Mouse (Mus musculus) neural tube, embryonic 15.5 days (tissue): Measurements from ENCODE around the gene Rassf6. TPM values are rescaled to one million over a fixed set of nuclear protein-coding genes. Genes with fewer than 3 reads are reported as not detected.
"Not testable (repeated sequence)": the region's sequence is repeated elsewhere in the genome, so short reads cannot be mapped to it uniquely, and the experiment has no call there.

Experiments
- ATAC-seq: fragments of 200-750 bp; cut with Nextera tagmentation; 2 replicates; pipeline ENCODE4 v1.8.0; 2017; ENCODE audit warnings: mild to moderate bottlenecking, moderate TSS enrichment, moderate library complexity; ENCODE audit not compliant: low FRiP score
- H3K27ac ChIP-seq: fragments of 300-500 bp; sonication (generic); replicated peaks from 2 replicates; pipeline ENCODE4 v1.5.1; 2015; ENCODE audit warnings: mild to moderate bottlenecking, inconsistent platforms
- H3K27me3 ChIP-seq: fragments of 300-500 bp; sonication (generic); replicated peaks from 2 replicates; pipeline ENCODE4 v1.6.1; 2015; ENCODE audit warnings: inconsistent platforms
- H3K36me3 ChIP-seq: fragments of 300-500 bp; sonication (generic); 2 replicates; pipeline ENCODE4 v1.6.1; 2015; ENCODE audit warnings: inconsistent platforms
- H3K4me1 ChIP-seq: fragments of 300-500 bp; sonication (generic); 2 replicates; pipeline ENCODE4 v1.6.1; 2015; ENCODE audit warnings: inconsistent platforms
- H3K4me2 ChIP-seq: fragments of 300-500 bp; sonication (generic); 2 replicates; pipeline ENCODE4 v1.6.1; 2015; ENCODE audit warnings: inconsistent platforms, mild to moderate bottlenecking, moderate library complexity
- H3K4me3 ChIP-seq: fragments of 300-500 bp; sonication (generic); replicated peaks from 2 replicates; pipeline ENCODE4 v1.5.1; 2015; ENCODE audit warnings: mild to moderate bottlenecking, inconsistent platforms
- H3K9ac ChIP-seq: fragments of 300-500 bp; sonication (generic); replicated peaks from 2 replicates; pipeline ENCODE4 v1.6.1; 2015; ENCODE audit warnings: mild to moderate bottlenecking, inconsistent platforms
- H3K9me3 ChIP-seq: fragments of 300-500 bp; sonication (generic); replicated peaks from 2 replicates; pipeline ENCODE4 v1.6.1; 2016; ENCODE audit warnings: inconsistent platforms
- WGBS: fragments of 180-500 bp; shearing (Covaris S2); methylation state at CpG from one replicate; pipeline ENCODE4 v1.1.7; 2015; ENCODE audit warnings: mixed read lengths; 5-methylcytosine and 5-hydroxymethylcytosine counted together
- polyA plus RNA-seq: library from polyadenylated mRNA; unstranded; fragments of >200 nt; fragmentation: Nextera tagmentation; extraction: Ambion mirVana; gene quantifications from 2 replicates; pipeline ENCODE4 v1.2.1, GENCODE M21; 2015

Gene Rassf6
- polyA plus RNA-seq, 1 experiment from 2014 or later: 3.1 TPM

GRCm38 (mm10) chr5:90623209-90623608, 17.2 kb downstream of the Rassf6 start:
- WGBS: 82% methylated on average over 2 of the region's 2 CpGs
- no peaks in the 10 kb centered on the region for H3K9me3 ChIP-seq
- no peak overlapping the region for H3K4me3 ChIP-seq
- H3K27ac ChIP-seq: no peak overlapping the region
- H3K27me3 ChIP-seq: no peaks in the 10 kb centered on the region
- no peak for ATAC-seq
- no peak overlapping the region for H3K9ac ChIP-seq
- no peak overlapping the region for H3K4me2 ChIP-seq
- H3K36me3 ChIP-seq: no peaks in the 10 kb centered on the region
- no peaks in the 10 kb centered on the region for H3K4me1 ChIP-seq

GRCm38 (mm10) chr5:90621726-90622125, 18.7 kb downstream of the Rassf6 start:
- no peak for ATAC-seq
- no peak overlapping the region for H3K9ac ChIP-seq
- no peak overlapping the region for H3K4me3 ChIP-seq
- no peaks in the 10 kb centered on the region for H3K36me3 ChIP-seq
- WGBS: 94% methylated on average over 6 of the region's 6 CpGs
- no peak overlapping the region for H3K27ac ChIP-seq
- H3K4me2 ChIP-seq: no peak overlapping the region
- H3K27me3 ChIP-seq: no peaks in the 10 kb centered on the region
- H3K9me3 ChIP-seq: no peaks in the 10 kb centered on the region
- no peaks in the 10 kb centered on the region for H3K4me1 ChIP-seq

GRCm38 (mm10) chr5:90621316-90621715, 19.1 kb downstream of the Rassf6 start:
- ATAC-seq: no peak

GRCm38 (mm10) chr5:90617859-90618258, 22.6 kb downstream of the Rassf6 start:
- ATAC-seq: no peak
- WGBS: 92% methylated on average over 3 of the region's 3 CpGs
- Histone ChIP-seq H3K4me1 (no peaks in the 10 kb centered on the region), H3K9me3 (no peaks in the 10 kb centered on the region), H3K27ac (no peak overlapping the region), H3K4me3 (no peak overlapping the region), H3K4me2 (no peak overlapping the region), H3K36me3 (no peaks in the 10 kb centered on the region), H3K27me3 (no peaks in the 10 kb centered on the region), H3K9ac (no peak overlapping the region)

More at GRCm38 (mm10) chr5:90621316-90621715, 19.1 kb downstream of the Rassf6 start:
- WGBS: 90% methylated on average over 2 of the region's 2 CpGs
- Histone ChIP-seq H3K9ac (no peak overlapping the region), H3K27ac (no peak overlapping the region), H3K27me3 (no peaks in the 10 kb centered on the region), H3K4me2 (no peak overlapping the region), H3K4me3 (no peak overlapping the region), H3K4me1 (no peaks in the 10 kb centered on the region), H3K36me3 (no peaks in the 10 kb centered on the region), H3K9me3 (no peaks in the 10 kb centered on the region)

- not testable (repeated sequence) for H3K27ac ChIP-seq, H3K9me3 ChIP-seq, ATAC-seq, H3K9ac ChIP-seq, H3K27me3 ChIP-seq, H3K4me2 ChIP-seq, H3K4me3 ChIP-seq, H3K36me3 ChIP-seq, H3K4me1 ChIP-seq
- 69% methylated on average over 1 of the region's 1 CpGs for WGBS
Observed at GRCm38 (mm10) chr5:90612751-90613150, 27.7 kb downstream of the Rassf6 start.

GRCm38 (mm10) chr5:90611996-90612611, 28.4 kb downstream of the Rassf6 start:
- WGBS: 87% methylated on average over 6 of the region's 6 CpGs
- Histone ChIP-seq H3K9ac (no peak overlapping the region), H3K4me3 (no peak overlapping the region), H3K4me1 (no peaks in the 10 kb centered on the region), H3K27ac (no peak overlapping the region), H3K9me3 (no peaks in the 10 kb centered on the region), H3K27me3 (no peaks in the 10 kb centered on the region), H3K36me3 (no peaks in the 10 kb centered on the region), H3K4me2 (no peak overlapping the region)
- no peak for ATAC-seq

GRCm38 (mm10) chr5:90611388-90611787, 29.1 kb downstream of the Rassf6 start:
- Histone ChIP-seq H3K27ac (no peak overlapping the region), H3K9ac (no peak overlapping the region), H3K36me3 (no peaks in the 10 kb centered on the region), H3K4me1 (no peaks in the 10 kb centered on the region), H3K4me2 (no peak overlapping the region), H3K4me3 (no peak overlapping the region), H3K27me3 (no peaks in the 10 kb centered on the region), H3K9me3 (no peaks in the 10 kb centered on the region)
- WGBS: 89% methylated on average over 3 of the region's 3 CpGs
- ATAC-seq: no peak

GRCm38 (mm10) chr5:90608906-90609305, 31.6 kb downstream of the Rassf6 start:
- H3K27me3 ChIP-seq: no peaks in the 10 kb centered on the region
- no peak overlapping the region for H3K4me3 ChIP-seq
- no peaks in the 10 kb centered on the region for H3K9me3 ChIP-seq
- no peaks in the 10 kb centered on the region for H3K4me1 ChIP-seq
- H3K9ac ChIP-seq: no peak overlapping the region
- H3K4me2 ChIP-seq: no peak overlapping the region
- no peak overlapping the region for H3K27ac ChIP-seq
- WGBS: 57% methylated on average over 11 of the region's 11 CpGs
- no peaks in the 10 kb centered on the region for H3K36me3 ChIP-seq
- no peak for ATAC-seq

GRCm38 (mm10) chr5:90603407-90603923, 37.0 kb downstream of the Rassf6 start:
- Histone ChIP-seq H3K4me1 (no peaks in the 10 kb centered on the region), H3K4me3 (no peak overlapping the region), H3K9me3 (no peaks in the 10 kb centered on the region), H3K4me2 (no peak overlapping the region), H3K9ac (no peak overlapping the region), H3K36me3 (no peaks in the 10 kb centered on the region), H3K27me3 (no peaks in the 10 kb centered on the region), H3K27ac (no peak overlapping the region)
- no peak for ATAC-seq
- WGBS: 64% methylated on average over 13 of the region's 13 CpGs

- no peaks in the 10 kb centered on the region for H3K27me3 ChIP-seq
- ATAC-seq: no peak
- 22% methylated on average over 6 of the region's 6 CpGs for WGBS
- H3K9ac ChIP-seq: no peak overlapping the region
- H3K36me3 ChIP-seq: no peaks in the 10 kb centered on the region
- H3K4me2 ChIP-seq: no peak overlapping the region
- H3K4me3 ChIP-seq: no peak overlapping the region
- no peak overlapping the region for H3K27ac ChIP-seq
- H3K9me3 ChIP-seq: no peaks in the 10 kb centered on the region
- no peaks in the 10 kb centered on the region for H3K4me1 ChIP-seq
Observed at GRCm38 (mm10) chr5:90601469-90601868, 39.0 kb downstream of the Rassf6 start.

- Histone ChIP-seq H3K4me2 (no peak overlapping the region), H3K36me3 (no peaks in the 10 kb centered on the region), H3K4me3 (no peak overlapping the region), H3K27me3 (no peaks in the 10 kb centered on the region), H3K9ac (no peak overlapping the region), H3K4me1 (no peaks in the 10 kb centered on the region), H3K27ac (no peak overlapping the region), H3K9me3 (no peaks in the 10 kb centered on the region)
- ATAC-seq: no peak
- WGBS: 87% methylated on average over 6 of the region's 6 CpGs
Observed at GRCm38 (mm10) chr5:90596155-90596554, 44.3 kb downstream of the Rassf6 start.

- no peaks in the 10 kb centered on the region for H3K4me1 ChIP-seq
- WGBS: 91% methylated on average over 13 of the region's 13 CpGs
- no peaks in the 10 kb centered on the region for H3K9me3 ChIP-seq
- no peak for ATAC-seq
- H3K4me3 ChIP-seq: no peak overlapping the region
- H3K27ac ChIP-seq: no peak overlapping the region
- no peaks in the 10 kb centered on the region for H3K27me3 ChIP-seq
- no peaks in the 10 kb centered on the region for H3K36me3 ChIP-seq
- no peak overlapping the region for H3K9ac ChIP-seq
- H3K4me2 ChIP-seq: no peak overlapping the region
Observed at GRCm38 (mm10) chr5:90594945-90595344, 45.5 kb downstream of the Rassf6 start.
